Mouse (Mus musculus): Measurements from ENCODE around the gene Dync1i1.
"Not testable (repeated sequence)": the region's sequence is repeated elsewhere in the genome, so short reads cannot be mapped to it uniquely, and the experiment has no call there.

The Dync1i1 gene

GRCm38 (mm10) chr6:5725611-5726236 is at the start of gene Dync1i1:
Gene Dync1i1, plus strand, starts transcription at chr6:5725639.
- DNase-seq (ENCODE audit: low spot score), result peak; percentile 80

- no peak for DNase-seq (ENCODE audit: low spot score)
These were observed 45.7 kb upstream of the Dync1i1 start for GRCm38 (mm10) chr6:5679738-5680137.

DNA sequence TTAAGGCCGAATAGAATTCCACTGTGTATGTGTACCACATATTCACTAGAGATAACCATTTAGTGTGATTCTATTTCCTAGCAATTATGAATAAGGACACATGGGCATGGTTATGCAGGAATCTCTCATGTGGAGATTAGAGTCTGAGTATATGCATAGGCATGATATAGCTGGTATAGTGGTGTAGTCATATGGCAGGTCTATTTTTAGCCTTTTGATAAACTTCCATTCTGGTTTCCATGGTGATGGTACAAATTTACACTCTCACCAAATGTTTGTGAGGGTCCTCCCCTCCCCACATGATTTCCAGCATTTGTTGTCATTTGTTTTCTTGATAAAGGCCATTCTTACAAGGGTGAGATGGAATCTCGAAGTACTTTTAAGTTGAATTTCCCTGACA is 23.6 kb upstream of the Dync1i1 start:
- no peak for DNase-seq (ENCODE audit: low spot score)

DNA sequence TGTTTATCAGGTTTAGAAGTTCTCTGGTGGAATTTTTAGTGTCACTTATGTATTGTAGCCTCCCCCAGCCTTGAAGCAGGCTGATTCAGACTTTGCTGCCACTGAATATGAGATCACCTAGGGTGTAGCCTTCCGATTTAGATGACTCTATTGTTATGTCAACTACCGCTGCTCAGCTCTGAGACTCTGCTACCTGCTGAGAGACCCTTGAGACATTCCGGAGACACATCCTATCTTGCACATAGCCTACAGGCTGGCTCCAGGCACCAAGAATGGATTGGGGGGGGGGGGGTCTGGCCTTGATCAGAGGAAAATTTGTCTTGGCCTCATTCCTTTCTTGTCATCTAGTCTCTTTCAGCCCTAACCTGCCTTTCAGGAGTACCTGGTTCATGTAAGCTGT is 17.5 kb upstream of the Dync1i1 start:
- DNase-seq (ENCODE audit: low spot score), result not testable (repeated sequence)

DNA sequence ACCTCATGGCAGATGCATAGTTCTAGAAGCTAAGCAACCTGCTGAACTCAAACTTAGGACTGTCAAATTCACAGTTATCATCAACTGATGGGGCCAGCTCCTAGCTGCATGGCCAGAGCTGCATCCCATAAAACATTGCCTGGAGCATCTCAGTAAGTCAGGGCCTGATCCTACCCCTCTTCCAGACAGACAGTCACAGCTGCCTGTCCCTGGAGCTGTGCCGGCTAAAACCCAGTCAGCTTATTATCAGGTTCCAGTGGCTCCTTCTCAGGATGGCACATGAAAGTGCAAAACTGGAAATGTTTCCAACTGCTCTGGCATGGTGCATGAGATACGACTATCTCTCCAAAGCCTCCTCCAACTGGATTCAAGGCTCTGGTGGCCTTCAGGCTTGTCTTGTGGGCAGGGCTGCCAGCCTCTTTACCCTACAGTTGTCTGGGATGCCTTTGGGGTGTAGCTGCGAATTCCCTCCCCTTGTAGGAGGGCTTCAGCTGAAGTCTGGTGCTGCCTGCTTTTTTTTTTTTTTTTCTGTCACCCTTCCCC is 15.3 kb upstream of the Dync1i1 start:
- DNase-seq (ENCODE audit: low spot score), result peak; percentile 43

- DNase-seq (ENCODE audit: low spot score), result no peak
These were observed 12.8 kb upstream of the Dync1i1 start for GRCm38 (mm10) chr6:5712620-5713019.

GRCm38 (mm10) chr6:5715101-5715618 is 10.3 kb upstream of the Dync1i1 start:
- DNase-seq (ENCODE audit: low spot score), result no peak

DNA sequence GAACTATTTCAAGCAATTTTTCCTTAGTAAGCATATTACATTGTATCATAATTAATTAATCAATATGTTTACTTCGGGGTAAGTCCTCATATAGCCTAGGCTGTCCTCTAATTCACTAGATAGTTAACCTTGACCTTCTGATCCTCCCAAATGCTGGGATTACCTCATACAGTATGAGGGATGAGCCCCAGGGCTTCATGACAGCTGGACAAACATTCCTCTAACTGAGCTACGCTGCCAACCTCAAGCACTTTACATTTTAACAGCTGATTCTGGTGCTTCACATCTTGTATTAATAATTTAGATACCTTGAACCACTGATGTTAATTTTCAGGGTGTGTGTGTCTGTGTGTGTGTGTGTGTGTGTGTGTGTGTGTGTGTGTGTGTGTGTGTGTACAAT is 6.5 kb upstream of the Dync1i1 start:
- no peak for DNase-seq (ENCODE audit: low spot score)

- not testable (repeated sequence) for DNase-seq (ENCODE audit: low spot score)
These were observed 4.7 kb upstream of the Dync1i1 start for GRCm38 (mm10) chr6:5720716-5721115.

GRCm38 (mm10) chr6:5723986-5724385 is 1.5 kb upstream of the Dync1i1 start:
- no peak for DNase-seq (ENCODE audit: low spot score)

- no peak for DNase-seq (ENCODE audit: low spot score)
These were observed 815 bp downstream of the Dync1i1 start for GRCm38 (mm10) chr6:5726237-5726670.

GRCm38 (mm10) chr6:5733217-5733616 is 7.8 kb downstream of the Dync1i1 start:
- no peak for DNase-seq (ENCODE audit: low spot score)

- no peak for DNase-seq (ENCODE audit: low spot score)
These were observed 9.0 kb downstream of the Dync1i1 start for GRCm38 (mm10) chr6:5734398-5734797.

DNA sequence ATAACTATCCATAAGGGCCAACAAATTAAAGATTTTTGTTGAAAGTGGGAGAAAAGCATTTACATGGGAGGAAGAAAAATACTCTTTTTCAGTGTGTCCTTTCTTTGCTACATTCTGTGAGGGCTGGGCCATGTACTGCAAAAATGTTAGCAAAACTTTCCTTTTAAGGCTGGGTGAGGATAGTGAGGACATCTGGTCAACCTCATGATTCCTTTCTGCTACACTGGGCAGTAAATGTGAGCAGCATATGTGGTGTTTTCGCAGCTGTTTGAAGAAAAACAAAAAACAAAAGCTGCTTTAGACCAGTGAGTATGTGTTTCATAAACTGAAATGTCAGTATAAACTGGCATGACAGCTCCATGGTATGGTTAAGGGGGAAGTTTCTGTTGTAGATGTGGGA is 9.4 kb downstream of the Dync1i1 start:
- DNase-seq (ENCODE audit: low spot score), result no peak

- no peak for DNase-seq (ENCODE audit: low spot score)
These were observed 14.3 kb downstream of the Dync1i1 start for GRCm38 (mm10) chr6:5739711-5740110.

DNA sequence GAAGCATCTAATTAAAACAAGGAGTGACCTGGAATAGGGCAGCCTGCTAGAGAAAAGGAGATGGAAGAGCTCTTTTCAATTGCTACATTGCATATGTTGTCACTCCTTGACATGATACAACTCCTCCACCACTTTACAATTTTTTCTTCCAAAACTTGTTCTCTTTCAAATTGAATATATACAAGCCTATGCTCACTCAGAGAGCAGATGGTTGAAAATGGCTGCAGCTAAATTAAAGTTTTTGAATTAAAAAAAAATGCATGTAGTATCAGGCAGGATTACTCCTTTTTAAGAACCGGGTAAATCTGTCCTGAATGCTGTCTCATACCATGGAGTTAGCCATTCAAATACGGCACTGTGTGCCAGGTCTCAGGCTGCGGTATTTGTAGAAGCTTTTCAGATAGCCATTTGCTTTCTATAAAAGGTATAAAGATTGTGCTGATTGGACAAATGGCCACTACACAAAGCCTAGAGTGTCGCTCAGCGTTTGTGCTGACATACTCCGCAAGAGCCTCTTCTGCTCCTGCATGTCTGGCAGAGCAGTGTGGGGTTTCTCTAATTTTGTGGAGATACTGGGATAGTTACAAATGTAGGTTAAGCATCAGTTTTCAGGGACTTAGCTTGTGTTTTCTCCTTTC is 16.1 kb downstream of the Dync1i1 start:
- DNase-seq (ENCODE audit: low spot score), result no peak

DNA sequence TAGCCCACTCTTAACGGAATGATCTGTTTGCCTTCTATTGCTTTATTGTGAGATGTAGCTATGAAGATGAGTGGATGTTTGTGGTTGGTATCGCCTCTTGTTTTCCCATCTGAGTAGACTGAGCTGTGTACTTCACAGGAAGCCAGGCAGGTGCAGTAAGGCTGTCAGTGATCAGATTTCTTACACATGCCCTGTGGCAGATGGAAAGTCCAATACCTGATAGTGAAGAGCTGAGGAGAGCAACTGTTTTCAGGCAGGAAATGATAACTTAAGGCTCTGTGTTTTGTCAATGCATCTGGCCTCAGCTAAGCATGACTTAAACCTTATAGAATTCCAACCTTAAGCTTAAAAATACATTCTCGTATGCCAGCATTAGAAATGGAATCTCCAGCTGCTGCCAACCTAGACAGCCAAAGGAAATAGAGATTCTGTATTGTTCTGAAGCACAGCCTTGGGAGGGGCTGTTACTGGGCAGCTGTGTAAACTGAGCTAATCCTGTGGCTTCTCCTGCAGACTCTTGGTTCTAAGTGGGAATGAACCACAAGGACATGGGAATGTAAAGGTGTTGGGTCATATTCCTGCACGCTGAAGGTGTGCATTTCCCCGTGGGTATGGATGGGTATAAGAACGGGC is 24.8 kb downstream of the Dync1i1 start:
- no peak for DNase-seq (ENCODE audit: low spot score)

DNA sequence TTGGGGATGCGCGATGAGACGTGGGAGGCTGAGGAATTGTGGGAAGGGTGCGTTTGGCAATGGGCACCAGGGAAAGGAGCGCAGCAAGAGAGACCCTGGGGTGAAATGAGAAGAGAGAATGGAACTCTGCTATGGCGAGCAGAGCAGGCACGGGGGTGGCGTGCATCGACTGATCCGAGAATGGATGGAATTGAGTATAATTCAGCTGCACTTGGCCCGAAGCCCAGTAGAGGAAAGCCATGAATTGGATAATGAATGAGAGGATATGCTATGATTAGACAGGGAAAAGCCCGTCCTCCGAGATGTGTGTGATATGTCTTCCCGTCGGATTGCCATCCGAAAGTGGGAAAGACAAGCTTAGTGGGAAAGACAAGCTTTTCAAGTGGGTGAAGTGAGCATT is 26.7 kb downstream of the Dync1i1 start:
- no peak for DNase-seq (ENCODE audit: low spot score)

DNA sequence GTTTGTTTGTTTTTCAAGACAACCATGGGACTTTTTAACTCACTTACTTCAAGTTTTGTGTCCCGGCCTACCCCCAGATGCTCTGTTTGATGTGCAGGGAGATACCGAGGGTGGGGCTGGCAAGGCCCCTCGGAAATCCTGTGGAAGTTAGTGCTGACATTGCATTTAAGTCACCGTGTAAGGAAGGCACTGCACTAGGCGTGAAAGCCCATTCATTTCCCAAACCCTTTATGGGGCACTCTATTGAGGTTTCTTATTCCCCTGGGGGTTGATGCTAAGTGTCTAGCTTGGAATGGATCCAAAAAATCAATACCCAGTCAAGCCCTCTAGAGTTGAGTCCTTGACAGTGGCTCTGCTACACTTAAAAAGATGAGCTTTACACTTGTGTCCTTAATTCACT is 27.2 kb downstream of the Dync1i1 start:
- no peak for DNase-seq (ENCODE audit: low spot score)

GRCm38 (mm10) chr6:5756509-5757130 is 31.2 kb downstream of the Dync1i1 start:
- no peak for DNase-seq (ENCODE audit: low spot score)

DNA sequence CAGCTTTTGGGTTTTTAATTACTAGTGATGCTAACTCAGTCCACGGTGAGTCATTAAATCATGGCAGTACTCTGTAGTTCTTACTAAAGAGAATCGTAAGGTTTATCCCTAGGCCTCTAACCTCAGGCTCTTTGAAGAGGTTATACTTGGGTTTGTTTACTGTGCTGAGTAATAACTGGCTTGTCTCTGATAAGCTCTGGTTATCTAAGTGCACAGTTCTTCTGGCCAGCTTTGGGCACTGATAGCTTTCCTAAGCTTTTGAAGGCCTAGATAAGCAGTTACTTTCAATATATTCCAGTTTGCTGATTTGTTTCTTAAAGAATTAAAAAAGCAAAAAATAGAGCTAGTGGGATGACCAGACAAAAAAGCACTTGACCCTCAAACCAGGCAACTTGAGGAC is 37.5 kb downstream of the Dync1i1 start:
- no peak for DNase-seq (ENCODE audit: low spot score)

DNA sequence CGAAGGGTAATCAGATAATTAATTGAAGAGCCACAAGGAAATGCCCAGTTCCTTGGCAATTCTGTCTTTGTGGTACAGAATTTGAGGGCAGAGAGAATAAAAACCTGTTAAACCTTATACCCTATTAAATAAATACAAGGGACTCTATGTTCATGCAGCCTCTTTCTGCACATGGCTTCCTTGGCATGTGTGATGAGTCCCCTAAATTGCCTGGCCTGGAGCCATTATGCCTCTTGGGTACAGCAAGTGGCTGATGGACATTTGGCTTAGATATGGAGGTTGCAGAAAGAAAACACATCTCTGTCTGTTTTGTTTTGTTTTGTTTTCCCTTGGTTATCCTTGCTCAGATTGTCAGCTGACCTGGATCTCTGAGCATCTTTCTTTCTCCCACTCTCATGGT is 43.1 kb downstream of the Dync1i1 start:
- no peak for DNase-seq (ENCODE audit: low spot score)

GRCm38 (mm10) chr6:5770283-5770682 is 44.8 kb downstream of the Dync1i1 start:
- DNase-seq (ENCODE audit: low spot score), result no peak
